Mouse (Mus musculus): ENCODE data around the gene Dzank1. TPM values are rescaled to one million over a fixed set of nuclear protein-coding genes. Genes with fewer than 3 reads are reported as not detected.

Gene Dzank1
- total RNA-seq, 1 experiment, result 1.0 TPM

DNA sequence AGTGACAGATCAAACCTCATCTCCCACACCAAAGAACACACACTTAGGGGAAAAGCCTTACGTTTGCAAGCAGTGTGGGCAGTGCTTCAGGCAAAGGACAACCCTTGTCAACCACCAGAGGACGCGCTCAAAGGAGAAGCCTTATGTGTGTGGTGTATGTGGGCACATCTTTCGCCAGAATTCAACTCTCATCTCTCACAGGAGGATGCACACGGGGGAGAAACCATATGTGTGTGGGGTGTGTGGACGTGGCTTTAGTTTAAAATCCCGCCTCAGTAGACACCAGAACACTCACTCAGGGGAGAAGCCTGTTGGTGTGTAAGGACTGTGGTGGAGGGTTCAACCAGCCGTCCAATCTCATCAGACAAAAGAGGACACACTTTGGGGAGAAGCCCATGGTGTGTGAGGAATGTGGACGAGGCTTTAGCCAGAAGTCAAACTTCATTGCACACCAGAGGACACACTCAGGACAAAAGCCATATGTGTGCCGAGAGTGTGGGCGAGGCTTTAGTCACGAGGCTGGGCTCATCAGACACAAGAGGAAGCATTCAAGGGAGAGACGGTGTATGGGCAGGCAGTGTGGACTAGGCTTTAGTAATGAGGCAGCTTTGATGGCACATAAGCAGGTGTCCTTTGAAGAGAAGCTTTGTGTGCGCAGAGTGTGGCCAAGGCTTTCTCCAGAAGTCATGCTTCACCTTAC lies 61.2 kb downstream of the Dzank1 start:
- no peaks in the 10 kb centered on the region for H3K4me1 ChIP-seq (ENCODE audit: control insufficient read depth in 2 of 2, insufficient read depth in 2 of 2, low read length in 2 of 2, poor library complexity in 1 of 2)
- no peak overlapping the region for H3K9ac ChIP-seq (ENCODE audit: insufficient read depth, low read depth, low read length, poor library complexity, severe bottlenecking)
- H3K4me3 ChIP-seq (ENCODE audit: insufficient read depth in 1 of 2, low read depth in 1 of 2, low read length in 2 of 2, poor library complexity in 1 of 2, severe bottlenecking in 1 of 2), result no peak overlapping the region
- no peak for DNase-seq (ENCODE audit: low read depth, low spot score)
- H3K27ac ChIP-seq (ENCODE audit: insufficient read depth, low read depth, low read length, poor library complexity, severe bottlenecking), result no peak overlapping the region
- H3K9me3 ChIP-seq (ENCODE audit: control insufficient read depth, insufficient read depth, low read depth, low read length), result no peaks in the 10 kb centered on the region
- TF ChIP-seq ZNF384 (IDR thresholded peaks at IDR 0.05; ENCODE audit: low read depth, low read length) (no peak), ZC3H11A (IDR thresholded peaks at IDR 0.05; ENCODE audit: borderline replicate concordance, low read depth, low read length) (no peak), HCFC1 (IDR thresholded peaks at IDR 0.05; ENCODE audit: borderline replicate concordance, insufficient read depth, low read length) (no peak), MAFK (IDR thresholded peaks at IDR 0.05; ENCODE audit: insufficient read depth, low read depth, low read length) (no peak), CHD2 (IDR thresholded peaks at IDR 0.05; ENCODE audit: low read depth, low read length) (no peak)
- H3K36me3 ChIP-seq (ENCODE audit: control insufficient read depth, insufficient read depth, low read length, poor library complexity, severe bottlenecking), result no peaks in the 10 kb centered on the region
- in situ Hi-C loops (cut with MboI; ENCODE audit: low sequenced_read_pairs in 2 of 2, unreplicated experiment in 2 of 2), result no loop called here

DNA sequence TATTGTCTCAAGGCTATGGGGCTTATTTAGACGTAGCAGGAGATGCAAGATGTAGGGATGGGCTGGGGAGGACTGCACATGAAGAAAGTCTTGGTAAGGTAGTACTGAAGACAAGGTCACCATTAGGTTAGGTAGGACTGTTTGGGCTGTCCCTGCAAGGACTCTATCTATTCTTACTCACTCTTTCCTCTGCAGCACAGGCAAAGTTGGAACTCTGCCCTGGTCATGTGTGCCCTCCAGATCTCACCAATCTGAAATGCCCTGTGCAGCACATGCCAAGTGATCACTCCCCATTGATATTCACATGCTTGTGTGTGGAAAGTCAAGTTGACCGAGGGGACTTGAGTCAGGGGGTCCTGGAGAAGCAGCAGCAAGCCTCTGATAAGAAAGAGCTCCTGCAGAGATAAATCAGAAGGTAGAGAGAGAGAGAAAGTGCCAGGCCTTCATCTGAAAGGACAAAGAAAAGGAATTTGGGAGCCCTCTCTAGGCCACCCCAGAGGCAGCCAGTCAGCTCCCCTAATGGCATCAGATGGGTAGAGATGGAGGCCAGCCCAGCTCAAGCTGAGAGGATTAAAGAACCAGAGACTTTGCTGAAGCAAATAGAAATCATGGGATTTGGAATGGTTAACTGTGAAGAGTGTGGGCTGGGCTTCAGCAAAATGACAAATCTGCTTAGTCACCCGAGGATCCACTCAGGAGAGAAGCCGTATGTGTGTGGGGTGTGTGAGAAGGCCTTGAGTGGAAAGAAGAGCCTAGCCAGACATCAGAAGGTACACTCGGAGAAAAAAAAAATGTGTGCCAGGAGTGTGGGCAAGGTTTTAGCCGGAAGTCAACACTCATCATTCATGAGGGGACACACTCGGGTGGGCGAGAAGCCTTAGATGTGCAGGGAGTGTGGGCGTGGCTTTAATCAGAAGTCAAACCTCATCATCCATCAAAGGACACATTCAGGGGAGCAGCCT lies 62.1 kb downstream of the Dzank1 start:
- no peak overlapping the region for H3K9ac ChIP-seq (ENCODE audit: insufficient read depth, low read depth, low read length, poor library complexity, severe bottlenecking)
- H3K4me1 ChIP-seq (ENCODE audit: control insufficient read depth in 2 of 2, insufficient read depth in 2 of 2, low read length in 2 of 2, poor library complexity in 1 of 2), result no peaks in the 10 kb centered on the region
- H3K9me3 ChIP-seq (ENCODE audit: control insufficient read depth, insufficient read depth, low read depth, low read length), result no peaks in the 10 kb centered on the region
- H3K27ac ChIP-seq (ENCODE audit: insufficient read depth, low read depth, low read length, poor library complexity, severe bottlenecking), result no peak overlapping the region
- DNase-seq (ENCODE audit: low read depth, low spot score), result no peak
- in situ Hi-C loops (cut with MboI; ENCODE audit: low sequenced_read_pairs in 2 of 2, unreplicated experiment in 2 of 2), result no loop called here
- H3K4me3 ChIP-seq (ENCODE audit: insufficient read depth in 1 of 2, low read depth in 1 of 2, low read length in 2 of 2, poor library complexity in 1 of 2, severe bottlenecking in 1 of 2), result no peak overlapping the region
- TF ChIP-seq CHD2 (IDR thresholded peaks at IDR 0.05; ENCODE audit: low read depth, low read length), result no peak
- no peak for TF ChIP-seq MAFK (IDR thresholded peaks at IDR 0.05; ENCODE audit: insufficient read depth, low read depth, low read length)
- TF ChIP-seq HCFC1 (IDR thresholded peaks at IDR 0.05; ENCODE audit: borderline replicate concordance, insufficient read depth, low read length), result no peak
- TF ChIP-seq ZC3H11A (IDR thresholded peaks at IDR 0.05; ENCODE audit: borderline replicate concordance, low read depth, low read length), result no peak
- TF ChIP-seq ZNF384 (IDR thresholded peaks at IDR 0.05; ENCODE audit: low read depth, low read length), result no peak
- no peaks in the 10 kb centered on the region for H3K36me3 ChIP-seq (ENCODE audit: control insufficient read depth, insufficient read depth, low read length, poor library complexity, severe bottlenecking)

DNA sequence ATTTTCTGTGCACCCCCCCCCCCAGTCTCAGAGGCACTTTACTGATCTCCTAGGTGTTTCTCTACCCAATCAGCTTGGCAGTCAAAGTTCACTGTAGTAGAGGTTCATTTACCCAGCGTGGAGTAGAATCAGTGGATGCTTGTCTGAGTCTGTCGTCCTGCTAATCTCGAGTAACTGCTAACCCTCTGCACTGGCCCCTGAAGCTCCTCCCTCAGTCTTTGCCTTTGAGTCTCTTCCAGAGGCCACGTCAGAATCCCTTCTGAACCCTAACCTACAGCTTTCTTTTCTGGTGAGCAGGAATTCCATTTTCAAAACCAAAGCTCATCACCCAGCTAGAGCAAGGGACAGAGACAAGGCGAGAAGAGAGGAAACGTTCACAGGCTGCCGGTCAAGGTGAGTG lies 63.0 kb downstream of the Dzank1 start:
- TF ChIP-seq CHD2 (IDR thresholded peaks at IDR 0.05; ENCODE audit: low read depth, low read length) (no peak), ZNF384 (IDR thresholded peaks at IDR 0.05; ENCODE audit: low read depth, low read length) (no peak), ZC3H11A (IDR thresholded peaks at IDR 0.05; ENCODE audit: borderline replicate concordance, low read depth, low read length) (no peak), HCFC1 (IDR thresholded peaks at IDR 0.05; ENCODE audit: borderline replicate concordance, insufficient read depth, low read length) (no peak), MAFK (IDR thresholded peaks at IDR 0.05; ENCODE audit: insufficient read depth, low read depth, low read length) (no peak)
- no peak for DNase-seq (ENCODE audit: low read depth, low spot score)
- H3K9ac ChIP-seq (ENCODE audit: insufficient read depth, low read depth, low read length, poor library complexity, severe bottlenecking), result no peak overlapping the region
- H3K36me3 ChIP-seq (ENCODE audit: control insufficient read depth, insufficient read depth, low read length, poor library complexity, severe bottlenecking), result no peaks in the 10 kb centered on the region
- no peaks in the 10 kb centered on the region for H3K9me3 ChIP-seq (ENCODE audit: control insufficient read depth, insufficient read depth, low read depth, low read length)
- H3K4me1 ChIP-seq (ENCODE audit: control insufficient read depth in 2 of 2, insufficient read depth in 2 of 2, low read length in 2 of 2, poor library complexity in 1 of 2), result no peaks in the 10 kb centered on the region
- no peak overlapping the region for H3K27ac ChIP-seq (ENCODE audit: insufficient read depth, low read depth, low read length, poor library complexity, severe bottlenecking)
- H3K4me3 ChIP-seq (ENCODE audit: insufficient read depth in 1 of 2, low read depth in 1 of 2, low read length in 2 of 2, poor library complexity in 1 of 2, severe bottlenecking in 1 of 2), result no peak overlapping the region
- in situ Hi-C loops (cut with MboI; ENCODE audit: low sequenced_read_pairs in 2 of 2, unreplicated experiment in 2 of 2), result no loop called here

DNA sequence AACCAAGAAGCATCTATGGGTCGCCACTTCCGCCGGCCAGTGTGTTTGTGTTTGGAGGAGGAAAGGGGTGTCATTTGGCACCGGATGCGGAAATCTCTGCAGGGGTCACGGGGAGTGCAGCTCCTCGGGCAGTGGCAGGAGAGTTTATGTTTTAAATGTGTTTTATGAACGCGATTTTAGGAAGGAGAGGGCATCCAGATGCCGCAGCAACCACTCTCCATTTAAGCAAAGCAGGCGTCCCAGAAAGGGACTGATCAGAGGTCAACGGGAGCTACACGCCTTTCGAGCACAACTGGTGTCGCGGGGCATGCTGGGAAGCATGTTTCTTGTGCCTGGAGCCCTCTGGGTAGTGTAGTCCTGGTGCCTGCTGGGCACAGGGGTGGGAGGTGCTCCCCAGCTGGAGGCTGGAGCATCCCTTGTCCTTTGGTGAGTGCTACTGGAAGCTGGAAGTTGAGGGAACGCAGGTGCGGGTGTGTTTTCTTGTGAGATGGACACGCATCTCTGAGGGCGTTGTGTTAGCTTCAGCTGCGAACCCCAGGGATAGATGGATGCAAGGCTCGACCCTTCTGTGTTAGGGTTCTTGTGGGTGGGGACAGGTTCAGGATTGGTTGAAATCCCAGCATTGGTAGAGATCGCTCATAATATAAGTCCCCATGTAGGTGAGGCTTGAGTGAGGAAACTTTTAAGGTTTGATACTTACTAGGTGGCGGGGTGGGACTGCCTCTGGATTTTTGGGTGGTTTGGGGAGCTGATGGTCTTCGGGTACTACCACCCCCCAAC lies 68.0 kb downstream of the Dzank1 start:
- TF ChIP-seq HCFC1 (IDR thresholded peaks at IDR 0.05; ENCODE audit: borderline replicate concordance, insufficient read depth, low read length), result peak; percentile 95
- TF ChIP-seq ZC3H11A (IDR thresholded peaks at IDR 0.05; ENCODE audit: borderline replicate concordance, low read depth, low read length), result no peak
- in situ Hi-C loops (cut with MboI; ENCODE audit: low sequenced_read_pairs in 2 of 2, unreplicated experiment in 2 of 2), result no loop called here

More for the DNA sequence above, 68.0 kb downstream of the Dzank1 start:
- Histone ChIP-seq H3K27ac (ENCODE audit: insufficient read depth, low read depth, low read length, poor library complexity, severe bottlenecking) (no peak overlapping the region), H3K9me3 (ENCODE audit: control insufficient read depth, insufficient read depth, low read depth, low read length) (no peaks in the 10 kb centered on the region), H3K36me3 (ENCODE audit: control insufficient read depth, insufficient read depth, low read length, poor library complexity, severe bottlenecking) (no peaks in the 10 kb centered on the region), H3K9ac (ENCODE audit: insufficient read depth, low read depth, low read length, poor library complexity, severe bottlenecking) (peak overlapping the region; percentile 71), H3K4me3 (ENCODE audit: insufficient read depth in 1 of 2, low read depth in 1 of 2, low read length in 2 of 2, poor library complexity in 1 of 2, severe bottlenecking in 1 of 2) (peak overlapping the region; percentile 63 to 86), H3K4me1 (ENCODE audit: control insufficient read depth in 2 of 2, insufficient read depth in 2 of 2, low read length in 2 of 2, poor library complexity in 1 of 2) (no peaks in the 10 kb centered on the region)
- DNase-seq (ENCODE audit: low read depth, low spot score), result peak; percentile 70

All from ES-E14 (cell line).